Mouse (Mus musculus) right cerebral cortex, postnatal 36 days (tissue): ENCODE measurements around the gene Nbas.

ENCODE experiments used
- DNase-seq, 2 experiments: peaks; one replicate each; pipeline ENCODE4 v3.0.0; 2022; ENCODE audit warnings: low spot score in 2 of 2, mixed read lengths in 1 of 2

The Nbas gene

GRCm38 (mm10) chr12:13268826-13269449 lies at the start of gene Nbas:
Nbas (plus strand) TSS chr12:13269133.
- peak; percentile 78 to 79 for DNase-seq

DNA sequence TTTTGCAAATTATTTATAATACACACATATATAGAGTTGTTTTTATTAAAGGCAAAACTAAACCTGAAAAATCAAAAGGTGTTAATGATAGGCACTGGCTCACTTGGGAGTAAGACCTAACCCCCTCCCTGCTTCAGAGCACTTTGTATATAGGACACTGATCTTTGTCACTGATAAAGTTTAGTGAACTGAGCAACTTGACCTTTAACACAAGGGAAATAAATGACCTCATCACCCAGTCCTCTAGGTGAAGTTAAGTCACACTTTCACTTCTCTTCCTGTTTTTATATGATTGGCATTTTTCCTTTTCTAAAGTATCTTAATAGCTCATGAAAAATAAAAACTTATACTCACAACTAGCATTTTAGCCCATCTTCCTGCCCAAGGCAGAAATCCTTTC lies 26.5 kb upstream of the Nbas start:
- DNase-seq, result no peak

GRCm38 (mm10) chr12:13248691-13249572 lies 20.0 kb upstream of the Nbas start, which contains the start of gene Ddx1:
Ddx1 (minus strand) TSS chr12:13249213.
- peak; percentile 60 to 71 for DNase-seq

GRCm38 (mm10) chr12:13249573-13249919 lies 19.4 kb upstream of the Nbas start:
- no peak for DNase-seq

GRCm38 (mm10) chr12:13255068-13255467 lies 13.9 kb upstream of the Nbas start:
- DNase-seq, result no peak

DNA sequence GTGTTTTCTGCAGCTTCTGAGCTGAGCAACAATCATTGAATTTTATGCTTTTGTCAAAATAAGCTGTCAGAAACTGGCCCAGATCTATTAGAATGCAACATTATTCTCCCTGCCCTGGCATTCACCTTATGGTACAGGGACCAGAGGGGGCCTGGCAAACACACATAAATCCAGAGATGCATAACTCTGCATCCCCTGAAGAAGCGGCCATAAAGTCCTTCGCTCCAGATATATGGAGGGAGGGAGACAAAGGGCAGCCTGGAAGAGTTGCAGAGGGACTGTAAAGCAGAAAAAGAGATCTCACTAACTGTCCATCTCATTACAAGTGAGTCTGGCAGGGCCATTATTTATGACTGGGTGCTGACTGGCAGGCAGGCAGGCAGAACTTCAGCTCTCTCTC lies 13.2 kb upstream of the Nbas start:
- no peak for DNase-seq

- no peak for DNase-seq
Observed at GRCm38 (mm10) chr12:13268412-13268811, 521 bp upstream of the Nbas start.

- DNase-seq, result no peak
Observed at GRCm38 (mm10) chr12:13269570-13270390, 847 bp downstream of the Nbas start.

GRCm38 (mm10) chr12:13291453-13291852 lies 22.5 kb downstream of the Nbas start:
- no peak for DNase-seq

DNA sequence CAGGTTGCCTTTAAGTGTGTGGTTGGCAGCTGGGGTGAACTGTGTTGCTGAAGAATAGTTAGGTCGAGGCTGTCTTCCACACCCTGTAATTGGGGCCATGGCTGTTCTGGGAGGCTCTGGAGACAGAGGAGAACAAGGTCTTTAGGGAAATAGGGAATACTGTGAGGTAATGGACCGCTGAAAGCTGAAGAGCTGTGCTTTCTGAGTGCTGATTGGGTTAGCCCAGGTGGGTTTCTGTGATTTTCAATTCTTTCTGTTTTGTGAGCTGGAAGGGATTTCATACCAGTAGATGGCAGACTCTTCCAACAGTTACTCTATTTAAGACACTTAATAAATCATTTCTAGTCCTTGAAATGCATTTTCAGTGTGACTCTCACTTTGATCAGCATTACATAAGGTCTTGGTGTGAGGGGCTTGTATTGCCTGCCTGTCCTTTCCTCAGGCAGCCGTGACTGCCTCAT lies 24.5 kb downstream of the Nbas start:
- no peak for DNase-seq

- DNase-seq, result no peak
Observed at GRCm38 (mm10) chr12:13303037-13303436, 34.1 kb downstream of the Nbas start.

DNA sequence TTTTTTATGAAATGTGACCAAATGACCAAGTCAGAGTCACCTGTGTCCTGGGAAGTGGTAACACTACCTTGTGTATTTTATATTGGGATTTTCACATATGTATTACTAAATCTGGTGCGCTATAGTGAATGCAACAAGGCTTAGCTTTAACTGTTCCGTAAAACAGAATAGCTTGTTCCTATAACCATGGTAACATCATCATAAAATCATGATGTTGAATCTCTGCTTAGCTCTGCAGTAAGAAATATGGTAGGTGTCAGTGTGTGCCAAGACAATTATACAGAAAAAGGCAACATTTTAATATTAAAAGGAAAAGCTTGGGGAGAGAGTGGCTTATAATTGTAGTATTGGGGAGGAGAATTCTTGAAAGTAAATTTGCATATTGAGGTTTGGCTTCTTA lies 45.0 kb downstream of the Nbas start:
- DNase-seq, result no peak

DNA sequence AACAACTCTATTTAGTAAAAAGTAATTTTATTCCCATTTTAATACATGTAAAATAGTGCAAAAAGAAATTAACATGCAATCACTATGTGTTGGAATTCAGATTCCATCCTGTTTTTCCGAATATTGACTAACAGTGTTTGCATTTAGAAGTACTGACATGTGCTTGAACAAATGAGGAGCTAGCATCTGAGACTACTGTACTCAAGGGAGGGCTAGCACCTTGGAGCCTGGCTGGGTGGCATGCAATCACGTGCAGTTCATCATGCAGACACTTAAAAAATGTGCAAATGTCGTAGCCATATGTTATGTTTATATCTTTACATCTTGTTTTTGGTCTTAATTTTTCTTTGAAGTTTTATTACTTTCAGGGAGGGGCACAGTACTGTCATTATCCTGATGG lies 45.5 kb downstream of the Nbas start:
- DNase-seq, result no peak

DNA sequence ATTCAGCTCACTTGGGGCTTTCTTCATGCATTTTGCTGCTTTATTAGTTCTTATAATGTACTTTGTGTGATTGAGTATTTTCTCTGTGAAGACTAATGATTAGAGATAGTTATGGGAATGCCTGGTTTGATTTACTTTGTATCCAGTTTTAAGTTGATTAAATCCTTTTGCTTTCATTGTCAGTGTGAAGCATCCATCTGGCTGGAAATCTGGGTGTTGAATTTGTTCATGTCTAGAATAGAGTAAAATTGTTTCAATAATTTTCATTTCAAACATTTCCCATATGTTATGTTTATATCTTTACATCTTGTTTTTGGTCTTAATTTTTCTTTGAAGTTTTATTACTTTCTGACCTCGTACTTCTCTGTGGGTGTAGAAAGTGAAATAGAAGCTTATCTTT lies 46.1 kb downstream of the Nbas start:
- DNase-seq, result no peak

GRCm38 (mm10) chr12:13342535-13342934 lies 73.6 kb downstream of the Nbas start:
- DNase-seq, result no peak

GRCm38 (mm10) chr12:13356201-13356600 lies 87.3 kb downstream of the Nbas start:
- DNase-seq, result no peak

- no peak for DNase-seq
Observed at GRCm38 (mm10) chr12:13356769-13357168, 87.8 kb downstream of the Nbas start.

DNA sequence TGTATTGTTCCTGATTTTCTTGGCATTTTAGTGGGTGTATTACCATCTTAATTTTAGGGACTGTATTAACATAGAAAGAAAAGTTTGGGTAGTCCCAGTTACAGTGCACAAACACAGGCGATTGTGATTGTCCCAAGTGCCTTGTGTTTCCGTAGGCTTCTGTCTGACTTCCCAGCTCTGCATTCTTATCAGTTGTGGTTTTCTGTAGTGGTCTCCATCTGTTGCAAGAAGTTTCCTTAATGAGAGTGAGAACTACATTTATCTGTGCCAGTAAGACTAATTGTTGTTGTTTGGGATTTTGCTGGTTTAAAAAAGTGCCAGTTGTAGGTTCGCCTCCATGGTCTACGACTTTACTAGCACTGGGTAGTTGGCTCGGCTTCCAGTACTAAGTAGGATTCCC lies 88.3 kb downstream of the Nbas start:
- DNase-seq, result no peak

- no peak for DNase-seq
Observed at GRCm38 (mm10) chr12:13358849-13359248, 89.9 kb downstream of the Nbas start.

DNA sequence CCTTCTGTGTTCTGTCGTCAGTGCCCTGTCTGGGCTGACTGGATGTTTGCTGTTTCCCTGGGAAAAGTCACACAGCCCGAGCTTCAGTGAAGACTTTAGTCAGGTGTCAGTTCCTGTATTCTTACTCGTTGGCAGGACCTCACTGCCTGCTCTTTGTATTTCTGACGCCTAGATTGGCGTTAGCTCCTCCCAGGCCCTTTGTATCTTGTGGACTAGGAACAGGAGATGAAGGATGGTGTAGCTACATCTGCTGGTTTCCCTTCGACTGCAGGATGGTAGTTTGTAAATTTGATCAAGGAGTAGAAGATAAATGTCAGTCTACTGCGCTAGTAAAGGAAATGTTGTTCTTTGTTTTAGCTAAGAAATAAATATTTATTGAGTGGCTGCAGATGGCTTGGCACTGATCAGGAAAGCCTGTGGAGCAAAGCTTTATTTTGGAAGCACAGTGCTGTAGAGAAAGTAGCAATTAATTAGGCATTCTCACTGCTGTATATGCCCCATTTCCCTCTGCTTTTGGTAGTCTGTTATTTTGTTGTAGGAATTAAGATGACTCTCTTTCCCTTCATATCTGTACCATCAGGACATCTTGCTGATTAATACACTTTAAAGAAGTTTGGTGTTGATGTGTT lies 91.4 kb downstream of the Nbas start:
- no peak for DNase-seq

- no peak for DNase-seq
Observed at GRCm38 (mm10) chr12:13381580-13381979, 112.6 kb downstream of the Nbas start.

- no peak for DNase-seq
Observed at GRCm38 (mm10) chr12:13382046-13382445, 113.1 kb downstream of the Nbas start.
